Mouse (Mus musculus) lung, postnatal 0 days (tissue): ENCODE results near the gene Olfr114. TPM values are rescaled to one million over a fixed set of nuclear protein-coding genes. Genes with fewer than 3 reads are reported as not detected.

Experiments
- ATAC-seq: fragments of 200-750 bp; cut with Nextera tagmentation; 2 replicates; pipeline ENCODE4 v1.8.0; 2017; ENCODE audit warnings: moderate library complexity
- DNase-seq: peaks from one replicate; pipeline ENCODE4 v3.0.0-alpha.2; 2016; ENCODE audit warnings: low spot score
- H3K27ac ChIP-seq: fragments of 300-500 bp; sonication (generic); 2 replicates; pipeline ENCODE4 v1.5.1; 2014; ENCODE audit warnings: antibody characterized with exemption, mild to moderate bottlenecking, low read length, mixed read lengths
- H3K27me3 ChIP-seq: fragments of 300-500 bp; sonication (generic); replicated peaks from 2 replicates; pipeline ENCODE4 v1.6.1; 2014; ENCODE audit warnings: low read length, mixed read lengths; ENCODE audit not compliant: insufficient read depth
- H3K36me3 ChIP-seq: fragments of 300-500 bp; sonication (generic); 2 replicates; pipeline ENCODE4 v1.6.1; 2014; ENCODE audit warnings: low read length, mixed read lengths; ENCODE audit not compliant: insufficient read depth
- H3K4me1 ChIP-seq: fragments of 300-500 bp; sonication (generic); 2 replicates; pipeline ENCODE4 v1.6.1; 2014; ENCODE audit warnings: antibody characterized with exemption, low read depth, low read length, mixed read lengths; ENCODE audit not compliant: insufficient read depth
- H3K4me2 ChIP-seq: fragments of 300-500 bp; sonication (generic); replicated peaks from 2 replicates; pipeline ENCODE4 v1.6.1; 2014; ENCODE audit warnings: low read depth, mild to moderate bottlenecking, low read length, moderate library complexity, mixed read lengths
- H3K4me3 ChIP-seq: fragments of 300-500 bp; sonication (generic); 2 replicates; pipeline ENCODE4 v1.5.1; 2014; ENCODE audit warnings: low read depth, low read length
- H3K9ac ChIP-seq: fragments of 300-500 bp; sonication (generic); replicated peaks from 2 replicates; pipeline ENCODE4 v1.6.1; 2014; ENCODE audit warnings: low read depth, mild to moderate bottlenecking
- H3K9me3 ChIP-seq: fragments of 300-500 bp; sonication (generic); 2 replicates; pipeline ENCODE4 v1.6.1; 2016; ENCODE audit warnings: low read length, mixed read lengths
- CTCF ChIP-seq: IDR thresholded peaks from 2 replicates; pipeline ENCODE4 v1.5.1; 2016; ENCODE audit warnings: antibody characterized with exemption, mild to moderate bottlenecking
- EP300 ChIP-seq: IDR thresholded peaks from 2 replicates; pipeline ENCODE4 v1.6.1; 2016; ENCODE audit warnings: antibody characterized with exemption, mild to moderate bottlenecking, control low read depth
- WGBS: fragments of 180-500 bp; shearing (Covaris S2); extraction: QIAGEN DNeasy Blood & Tissue Kit; methylation state at CpG from one replicate; pipeline ENCODE4 v1.1.7; 2014; 5-methylcytosine and 5-hydroxymethylcytosine counted together
- polyA plus RNA-seq: library from polyadenylated mRNA; unstranded; fragments of >200 nt; fragmentation: Nextera tagmentation; extraction: Ambion mirVana; gene quantifications from 2 replicates; pipeline ENCODE4 v1.2.1, GENCODE M21; 2015

Olfr114 gene
- polyA plus RNA-seq, 1 experiment from 2014 or later: not detected

- ATAC-seq (no peak), DNase-seq (no peak)
- no peak overlapping the region for H3K4me3 ChIP-seq
- no peaks in the 10 kb centered on the region for H3K9me3 ChIP-seq
- H3K4me1 ChIP-seq: no peaks in the 10 kb centered on the region
- TF ChIP-seq EP300 (no peak), CTCF (no peak)
- no peak overlapping the region for H3K27ac ChIP-seq
- no peak overlapping the region for H3K4me2 ChIP-seq
- no peaks in the 10 kb centered on the region for H3K27me3 ChIP-seq
- no peak overlapping the region for H3K9ac ChIP-seq
- H3K36me3 ChIP-seq: no peaks in the 10 kb centered on the region
- 77% methylated on average over 4 of the region's 4 CpGs for WGBS
These were observed 51.0 kb downstream of the Olfr114 start for GRCm38 (mm10) chr17:37541454-37542119.

Other genes with a start within 250 kb of the Olfr114 start
- gene Olfr104-ps, start 233.2 kb downstream of the Olfr114 start, polyA plus RNA-seq: not detected in 2 replicates
- gene Olfr105-ps, start 213.7 kb downstream of the Olfr114 start, polyA plus RNA-seq: not detected in 2 replicates
- not detected in 2 replicates for gene Olfr106-ps, start 202.3 kb downstream of the Olfr114 start, polyA plus RNA-seq
- not detected in 2 replicates for gene Olfr107, start 193.5 kb downstream of the Olfr114 start, polyA plus RNA-seq
- not detected in 2 replicates for gene Olfr108, start 147.3 kb downstream of the Olfr114 start, polyA plus RNA-seq
- gene Olfr109, start 133.8 kb downstream of the Olfr114 start, polyA plus RNA-seq: not detected in 2 replicates
- gene H2-M2, start 109.2 kb downstream of the Olfr114 start, polyA plus RNA-seq: not detected in 2 replicates
- 0.13 TPM in 1 of 2 replicates, not detected in the other for gene Olfr110, start 100.3 kb downstream of the Olfr114 start, polyA plus RNA-seq
- not detected in 2 replicates for gene Olfr111, start 84.7 kb downstream of the Olfr114 start, polyA plus RNA-seq
- gene Olfr112, start 23.3 kb downstream of the Olfr114 start, polyA plus RNA-seq: not detected in 2 replicates
- gene Olfr113, start 15.1 kb downstream of the Olfr114 start, polyA plus RNA-seq: not detected in 2 replicates
- not detected in 2 replicates for gene Olfr115, start 34.4 kb upstream of the Olfr114 start, polyA plus RNA-seq
- not detected in 2 replicates for gene Olfr116, start 34.5 kb upstream of the Olfr114 start, polyA plus RNA-seq
- gene Olfr117, start 71.0 kb upstream of the Olfr114 start, polyA plus RNA-seq: not detected in 2 replicates
- gene Olfr118, start 74.2 kb upstream of the Olfr114 start, polyA plus RNA-seq: not detected in 2 replicates
- not detected in 2 replicates for gene Olfr119, start 103.8 kb upstream of the Olfr114 start, polyA plus RNA-seq
- gene Olfr120, start 129.1 kb upstream of the Olfr114 start, polyA plus RNA-seq: not detected in 2 replicates
- not detected in 2 replicates for gene Olfr121, start 156.1 kb upstream of the Olfr114 start, polyA plus RNA-seq
- not detected in 2 replicates for gene Olfr122, start 175.9 kb upstream of the Olfr114 start, polyA plus RNA-seq
- gene Olfr123, start 200.8 kb upstream of the Olfr114 start, polyA plus RNA-seq: not detected in 2 replicates
- gene Olfr124, start 207.1 kb upstream of the Olfr114 start, polyA plus RNA-seq: not detected in 2 replicates
- gene Olfr125, start 240.2 kb upstream of the Olfr114 start, polyA plus RNA-seq: not detected in 2 replicates